Mouse (Mus musculus) yolk sac, embryonic 10.5 days (tissue): ENCODE data around the gene Ddx49.

Source experiments
- DNase-seq: peaks from one replicate; pipeline ENCODE4 v3.0.0-alpha.2; 2017; ENCODE audit warnings: low spot score

The Ddx49 gene

DNA sequence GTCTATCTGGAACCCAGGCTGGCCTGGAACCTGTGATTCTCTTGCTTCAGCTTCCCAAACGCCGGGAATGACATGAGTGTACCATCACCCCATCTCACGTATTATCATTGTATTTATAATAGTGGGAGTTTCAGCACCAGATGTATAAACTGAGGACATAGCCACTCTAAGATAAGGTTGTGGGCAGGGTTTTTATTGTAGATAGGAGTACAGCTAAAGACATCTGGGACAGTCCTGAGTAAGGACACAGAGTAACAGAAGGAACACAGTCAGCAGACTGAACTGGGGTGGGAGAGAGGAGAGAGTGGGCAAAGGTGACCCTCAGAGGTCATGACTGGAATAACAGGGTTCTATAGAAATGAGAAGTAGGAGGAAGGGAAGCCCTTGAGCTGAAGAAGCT lies 34.6 kb downstream of the Ddx49 start:
- no peak for DNase-seq

GRCm38 (mm10) chr8:70259043-70259442 lies 43.2 kb downstream of the Ddx49 start:
- DNase-seq = no peak

- DNase-seq = no peak
Observed at GRCm38 (mm10) chr8:70258600-70258999, 43.7 kb downstream of the Ddx49 start.

DNA sequence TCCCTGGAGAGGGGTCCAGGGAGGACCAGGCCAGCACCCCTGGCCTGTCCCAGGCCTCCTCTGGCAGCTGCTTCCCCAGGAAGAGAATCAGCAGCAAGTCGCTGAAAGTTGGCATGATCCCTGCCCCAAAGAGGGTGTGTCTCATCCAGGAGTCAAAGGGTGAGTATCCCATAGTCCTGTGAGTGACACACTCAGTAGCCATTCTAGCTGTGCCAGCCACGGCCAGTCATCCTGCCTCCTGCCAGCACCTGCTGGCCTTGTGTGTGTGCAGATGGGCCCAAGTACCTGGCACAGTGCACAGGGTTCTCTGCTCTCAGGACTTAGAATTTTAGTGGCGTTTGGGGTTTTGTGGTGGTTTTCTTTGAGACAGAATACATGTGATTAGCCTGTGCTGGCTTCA lies 44.8 kb downstream of the Ddx49 start:
- DNase-seq = no peak

DNA sequence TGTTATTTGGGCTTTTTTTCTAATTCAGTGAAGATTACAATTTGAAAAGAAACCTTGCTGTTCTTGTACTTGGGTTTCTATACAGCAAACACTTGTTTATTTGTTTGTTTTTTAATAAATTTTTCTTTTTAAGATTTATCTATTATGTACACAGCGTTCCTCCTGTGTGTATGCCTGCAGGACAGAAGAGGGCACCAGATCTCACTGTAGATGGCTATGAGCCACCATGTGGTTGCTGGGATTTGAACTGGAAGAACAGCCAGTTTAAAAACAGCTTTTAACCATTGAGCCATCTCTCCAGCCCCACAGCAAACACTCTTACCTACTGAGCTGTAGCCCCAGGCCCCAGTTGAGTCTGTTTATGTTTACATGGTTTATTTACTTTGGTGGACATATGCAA lies 47.7 kb downstream of the Ddx49 start:
- no peak for DNase-seq

DNA sequence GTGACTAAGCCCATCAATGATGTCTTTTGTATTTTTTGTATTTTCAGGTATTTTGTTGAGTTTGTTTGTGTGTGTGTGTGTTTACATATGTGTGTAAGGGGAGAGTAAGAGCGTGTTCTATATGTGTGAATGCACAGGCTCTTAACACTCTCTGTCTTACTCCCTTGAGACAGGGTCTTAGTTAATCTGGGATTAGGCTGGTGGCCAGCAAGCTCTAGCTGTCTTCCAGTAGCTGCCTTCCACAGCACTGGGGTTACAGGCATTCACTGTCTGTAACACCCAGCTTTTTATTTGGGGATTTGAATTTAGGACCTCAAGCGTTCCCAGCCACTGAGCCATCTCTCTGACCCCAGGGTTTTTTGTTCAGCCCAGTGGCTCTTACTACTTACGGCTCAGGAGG lies 54.4 kb downstream of the Ddx49 start:
- DNase-seq = no peak

- DNase-seq = no peak
Observed at GRCm38 (mm10) chr8:70246622-70247021, 55.7 kb downstream of the Ddx49 start.
